Mouse (Mus musculus): ENCODE data around the gene Ablim2.

Ablim2 gene

DNA sequence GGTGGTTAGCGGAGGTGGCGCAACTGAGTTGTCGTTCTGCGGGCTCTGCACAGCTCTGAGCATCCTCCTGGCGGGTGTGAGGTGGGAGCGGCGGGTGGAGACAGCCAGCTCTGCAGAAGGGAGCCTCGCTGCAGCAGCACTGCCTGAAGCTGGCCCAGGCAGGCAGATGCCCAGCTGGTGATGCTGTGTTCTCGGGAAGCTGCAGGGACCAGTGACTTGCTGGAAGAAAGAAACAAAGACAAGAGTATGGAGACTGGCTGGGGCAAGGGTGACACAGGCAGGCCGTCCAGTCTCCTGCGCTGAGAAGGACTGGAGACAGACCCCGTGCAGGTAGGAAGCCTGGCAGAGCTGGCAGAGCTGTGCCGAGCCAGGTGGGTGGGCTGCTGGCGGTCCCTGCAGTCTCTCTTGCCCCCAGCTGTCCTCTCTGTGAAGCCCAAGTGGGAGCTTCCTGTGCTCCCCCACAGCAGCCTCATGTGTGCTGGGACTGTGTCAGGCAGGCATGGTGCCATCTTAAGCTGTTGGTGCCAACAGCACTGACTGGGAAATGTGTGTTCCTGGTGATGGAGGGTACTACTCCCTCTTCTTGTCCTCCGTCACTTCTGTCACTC lies 56.8 kb downstream of the Ablim2 start:
- DNase-seq (ENCODE audit: low spot score in 2 of 2): no peak

DNA sequence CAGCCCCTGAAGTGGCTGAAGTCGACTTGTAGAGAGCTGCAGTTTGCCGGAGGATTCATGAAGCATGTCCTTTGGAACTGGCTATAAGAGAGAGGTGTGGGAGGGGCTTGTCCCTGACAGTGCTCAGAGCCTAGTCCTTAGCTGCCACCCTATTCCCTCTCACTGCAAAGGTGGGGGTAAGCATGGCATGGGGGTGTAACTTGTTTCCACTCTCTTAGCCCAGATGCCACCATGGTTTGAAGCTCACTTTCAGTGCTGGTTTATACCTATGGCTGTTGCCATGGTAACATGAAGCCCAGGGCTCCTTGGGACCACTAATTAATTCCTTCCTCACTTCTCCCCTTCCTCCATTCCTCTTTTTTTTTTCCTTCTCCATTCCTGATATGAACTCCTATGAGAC lies 57.4 kb downstream of the Ablim2 start:
- DNase-seq (ENCODE audit: low spot score in 2 of 2): no peak

DNA sequence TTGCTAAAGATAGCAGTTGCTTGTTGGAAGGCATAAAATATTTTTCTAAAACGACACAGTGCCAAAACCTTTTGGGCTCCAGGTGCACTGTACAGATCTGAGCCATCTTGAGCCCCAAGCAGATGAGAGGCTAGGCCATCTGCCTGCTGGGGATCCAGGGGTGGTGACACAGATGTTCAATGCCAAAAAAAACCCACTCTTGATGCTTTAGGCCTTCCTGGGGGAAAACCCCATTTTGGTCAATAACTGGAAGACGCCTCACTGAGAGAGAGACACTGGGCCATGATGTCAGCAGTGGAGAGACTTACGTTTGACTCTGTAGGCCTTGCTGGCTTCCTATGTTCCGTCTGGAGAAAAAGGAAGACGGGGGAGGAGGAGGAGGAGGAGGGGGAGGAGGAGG lies 59.6 kb downstream of the Ablim2 start:
- no peak for DNase-seq (ENCODE audit: low spot score in 2 of 2)

DNA sequence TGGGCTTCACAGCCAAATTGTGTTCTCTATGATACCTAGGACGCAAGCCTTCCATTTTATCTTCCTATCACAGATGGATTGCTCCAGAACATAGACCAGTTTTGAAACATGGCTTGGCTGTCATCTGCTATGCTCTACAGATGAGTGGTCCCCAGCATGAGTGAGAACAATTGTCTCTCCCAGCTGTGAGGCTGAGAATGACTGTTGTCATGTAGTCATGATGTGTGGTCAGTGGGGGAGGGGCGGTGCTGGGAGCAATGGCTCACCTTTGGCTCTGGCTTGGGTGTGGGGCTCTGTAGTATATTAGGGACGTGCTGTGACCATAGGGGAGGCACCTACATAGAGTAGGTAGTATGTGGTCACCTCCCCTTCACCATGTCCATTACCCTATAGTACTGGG lies 60.2 kb downstream of the Ablim2 start:
- DNase-seq (ENCODE audit: low spot score in 2 of 2): no peak

DNA sequence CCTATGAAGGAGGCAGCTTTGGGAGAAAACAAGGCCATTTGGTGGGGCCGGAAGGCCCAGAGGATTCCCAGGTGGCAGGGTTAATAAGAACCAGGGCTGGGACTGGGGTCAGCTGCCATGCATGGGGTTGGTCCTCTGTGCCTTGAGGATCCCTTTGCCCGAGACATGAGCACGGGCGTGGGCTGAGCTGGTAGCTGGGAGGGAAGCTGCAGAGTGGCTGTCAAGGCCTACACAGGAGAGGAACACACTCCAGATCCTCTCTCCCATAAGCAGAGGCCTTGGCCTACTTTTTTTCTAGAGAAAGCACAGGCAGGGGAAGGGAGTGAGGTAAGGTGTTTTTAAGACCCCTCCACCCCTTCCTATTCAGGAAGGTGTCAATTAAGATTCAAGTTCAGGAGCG lies 65.0 kb downstream of the Ablim2 start:
- DNase-seq (ENCODE audit: low spot score in 2 of 2): no peak

DNA sequence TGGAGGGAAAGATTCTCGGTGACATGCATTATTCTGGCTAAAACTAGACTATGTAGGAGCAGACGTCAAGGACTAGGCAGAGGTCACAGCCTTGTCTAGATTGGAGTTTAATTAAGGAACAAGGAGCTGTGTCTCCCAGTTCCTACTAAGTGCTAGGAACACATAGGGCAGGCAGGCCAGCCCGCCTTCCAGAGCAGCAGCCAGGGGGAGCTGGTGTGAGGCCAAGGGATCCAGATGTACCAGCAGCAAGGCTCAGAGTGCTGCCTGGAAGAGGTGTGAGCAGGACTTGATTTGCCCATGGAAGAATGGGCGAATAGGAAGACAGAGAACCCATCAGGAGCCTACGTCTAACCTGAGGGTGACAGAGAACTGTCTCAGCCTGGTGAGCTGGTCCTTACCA lies 68.8 kb downstream of the Ablim2 start:
- DNase-seq (ENCODE audit: low spot score in 2 of 2): no peak

DNA sequence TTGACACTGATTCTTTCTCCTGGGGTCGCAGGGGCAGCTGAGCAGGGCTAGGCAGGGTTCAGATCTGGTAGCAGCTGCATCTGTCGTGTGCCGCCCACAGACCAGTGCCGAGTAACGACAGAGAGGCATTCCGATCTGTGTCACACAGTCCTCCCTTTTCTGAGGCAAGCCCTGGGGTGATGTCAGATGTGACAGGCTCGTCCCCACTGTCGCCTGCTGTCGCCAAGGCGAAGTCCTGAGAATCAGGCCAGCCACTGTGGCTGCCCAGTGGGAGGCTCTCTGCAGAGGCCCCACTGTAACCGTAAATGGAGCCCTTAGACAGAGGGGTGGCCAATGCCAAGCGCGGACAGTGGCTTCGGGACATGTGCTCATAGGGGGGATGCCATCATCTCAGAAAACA lies 69.4 kb downstream of the Ablim2 start:
- no peak for DNase-seq (ENCODE audit: low spot score in 2 of 2)

DNA sequence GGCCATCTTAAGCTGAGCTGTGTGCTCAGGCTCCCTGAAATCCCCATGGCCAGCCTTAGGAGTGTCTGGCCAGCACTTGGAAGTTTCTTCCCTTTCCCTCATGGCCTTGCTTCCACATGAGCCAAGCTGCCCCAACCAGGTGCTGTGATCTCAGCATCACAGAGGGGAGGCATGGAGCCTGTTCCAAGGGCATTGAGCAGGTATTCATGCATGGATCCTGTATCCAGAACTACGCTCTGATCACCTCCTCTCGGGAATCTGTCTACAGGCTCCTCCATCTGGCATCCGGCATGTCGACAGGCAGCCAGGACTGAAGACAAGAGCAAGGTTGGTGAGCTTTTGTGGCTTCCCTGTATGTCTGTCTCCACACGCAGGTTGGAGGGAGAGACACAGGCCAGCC lies 70.2 kb downstream of the Ablim2 start:
- DNase-seq (ENCODE audit: low spot score in 2 of 2): no peak

DNA sequence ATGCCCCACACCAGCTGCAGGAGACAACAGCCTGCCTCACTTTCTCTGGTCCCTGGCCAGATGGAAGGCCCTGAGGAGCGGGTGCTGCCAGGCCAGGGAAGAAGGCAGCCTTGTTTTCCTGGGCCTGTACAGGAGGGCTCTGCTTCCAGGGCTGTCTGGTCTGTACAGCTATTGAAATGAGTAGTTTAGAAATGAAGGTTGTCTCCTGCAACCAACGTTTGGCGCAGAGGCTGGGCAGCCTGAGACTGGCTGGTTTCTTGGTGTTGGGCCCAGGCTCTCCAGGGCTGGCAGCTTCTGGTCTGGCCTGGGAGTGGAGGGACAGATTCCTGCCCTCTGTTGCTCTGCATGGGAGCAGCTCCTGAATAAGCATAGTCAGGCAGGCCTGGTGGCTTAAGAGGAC lies 72.4 kb downstream of the Ablim2 start:
- DNase-seq (ENCODE audit: low spot score in 2 of 2): no peak

DNA sequence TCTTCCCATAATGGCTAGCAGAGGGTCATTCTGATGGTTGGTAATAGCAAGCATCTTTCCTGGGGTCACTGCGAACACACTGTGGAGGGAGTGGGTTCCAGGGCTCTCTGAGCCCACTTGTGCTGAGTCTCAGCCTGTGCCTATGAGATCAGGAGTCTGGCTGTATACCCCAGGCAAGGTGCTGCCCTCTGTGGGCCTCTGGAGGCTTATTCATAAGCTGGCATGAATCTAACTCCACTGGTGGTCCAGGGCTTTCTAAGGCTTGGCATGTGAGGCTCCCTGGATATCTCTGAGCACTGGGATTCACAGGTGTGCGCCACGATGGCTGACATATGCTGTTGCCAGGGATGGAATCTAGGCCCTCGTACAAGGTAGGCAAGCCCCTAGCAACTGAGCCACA lies 76.2 kb downstream of the Ablim2 start:
- no peak for DNase-seq (ENCODE audit: low spot score in 2 of 2)

DNA sequence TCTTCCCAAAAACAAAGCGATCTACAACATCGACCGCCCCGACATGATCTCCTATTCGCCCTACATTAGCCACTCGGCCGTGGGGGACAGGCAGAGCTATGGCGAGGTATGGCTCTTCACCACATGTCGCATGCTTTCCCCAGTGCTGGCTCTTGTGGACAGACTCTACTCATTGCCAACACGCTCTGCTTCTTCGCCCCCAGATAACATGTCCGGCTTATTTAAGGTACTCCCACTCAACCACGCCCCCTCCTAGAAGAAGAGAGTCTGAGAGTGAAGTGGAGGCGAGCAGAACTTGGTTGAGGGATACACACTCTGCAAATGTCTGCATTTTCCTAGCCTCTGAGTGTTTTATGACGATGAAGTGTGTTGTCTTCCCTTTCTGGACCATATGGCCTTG lies 79.3 kb downstream of the Ablim2 start:
- no peak for DNase-seq (ENCODE audit: low spot score in 2 of 2)

DNA sequence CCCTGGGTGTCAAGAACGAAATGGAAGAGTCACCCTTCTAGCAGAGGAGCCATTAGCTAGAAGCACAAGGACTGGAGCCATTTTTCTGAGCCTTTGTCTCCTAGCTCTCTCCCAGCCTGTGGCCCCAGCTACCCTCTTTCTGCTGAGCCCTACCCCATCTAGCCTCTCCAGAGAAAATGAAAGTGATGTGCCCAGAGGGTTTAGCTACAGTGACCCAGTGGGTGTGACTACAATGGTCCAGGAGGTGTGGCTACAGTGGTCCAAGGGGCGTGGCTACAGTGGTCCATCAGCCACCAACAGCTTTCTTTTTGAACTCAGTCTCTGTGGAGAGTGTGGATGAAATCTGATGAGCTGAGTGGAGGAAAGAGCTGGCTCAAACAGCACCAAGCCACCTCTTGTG lies 81.6 kb downstream of the Ablim2 start:
- no peak for DNase-seq (ENCODE audit: low spot score in 2 of 2)

DNA sequence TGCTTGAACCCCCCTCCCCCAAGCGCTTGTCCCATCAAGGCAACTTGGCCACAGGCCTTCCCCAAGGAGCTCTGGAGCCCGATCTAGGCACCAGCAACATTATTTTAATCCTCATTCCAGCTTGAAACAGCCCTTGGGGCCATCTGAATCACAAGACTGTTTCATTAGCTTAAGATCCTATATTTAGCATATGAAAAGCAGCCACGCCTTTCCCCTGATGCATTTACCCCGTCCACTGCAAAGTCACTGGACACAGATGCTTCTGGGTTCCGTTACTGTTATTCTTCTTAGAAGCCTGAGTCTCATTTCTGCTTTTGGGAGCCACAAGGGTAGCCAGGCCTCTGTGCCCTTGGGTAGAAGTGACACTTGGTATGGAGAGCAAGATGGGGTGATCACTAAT lies 93.8 kb downstream of the Ablim2 start:
- no peak for DNase-seq (ENCODE audit: low spot score in 2 of 2)

DNA sequence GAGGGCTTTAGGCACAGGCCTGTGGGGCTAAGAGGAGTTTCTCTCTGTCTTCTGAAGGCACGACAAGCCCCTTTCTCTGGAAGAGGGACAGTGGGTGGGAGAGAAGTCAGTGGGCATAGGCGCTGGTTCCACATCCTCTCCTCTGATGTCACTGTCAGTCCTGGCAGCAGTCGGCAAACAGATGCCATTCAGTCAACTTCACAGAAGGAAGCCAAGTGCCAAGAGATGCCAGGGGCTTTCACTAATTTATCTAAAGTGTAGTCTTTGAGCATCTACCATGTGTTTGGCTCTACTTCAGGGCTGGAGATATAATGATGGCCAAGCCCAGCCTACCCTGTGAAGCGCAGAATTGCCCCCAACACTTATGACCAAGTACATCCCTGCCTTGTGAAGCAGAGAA lies 95.8 kb downstream of the Ablim2 start:
- no peak for DNase-seq (ENCODE audit: low spot score in 2 of 2)

DNA sequence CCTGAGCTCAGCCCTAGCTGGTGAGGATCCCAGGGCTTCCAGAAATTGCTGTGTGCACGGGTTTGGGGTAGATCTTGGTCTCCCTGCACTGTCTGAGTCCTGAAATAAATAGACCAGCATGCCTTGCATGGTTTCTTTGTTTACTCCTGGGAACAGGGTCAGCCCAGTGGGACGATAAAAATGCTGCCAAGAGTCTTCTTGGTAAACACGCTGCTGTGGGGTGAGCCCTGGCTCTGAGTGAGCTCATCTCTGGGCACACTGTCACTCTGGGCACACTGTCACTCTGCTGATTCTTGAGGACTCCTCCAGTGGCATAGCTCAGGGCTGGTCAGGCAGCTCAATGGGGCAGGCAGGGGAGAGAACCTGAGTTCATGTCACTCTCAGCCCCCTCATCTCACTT lies 98.6 kb downstream of the Ablim2 start:
- no peak for DNase-seq (ENCODE audit: low spot score in 2 of 2)

DNA sequence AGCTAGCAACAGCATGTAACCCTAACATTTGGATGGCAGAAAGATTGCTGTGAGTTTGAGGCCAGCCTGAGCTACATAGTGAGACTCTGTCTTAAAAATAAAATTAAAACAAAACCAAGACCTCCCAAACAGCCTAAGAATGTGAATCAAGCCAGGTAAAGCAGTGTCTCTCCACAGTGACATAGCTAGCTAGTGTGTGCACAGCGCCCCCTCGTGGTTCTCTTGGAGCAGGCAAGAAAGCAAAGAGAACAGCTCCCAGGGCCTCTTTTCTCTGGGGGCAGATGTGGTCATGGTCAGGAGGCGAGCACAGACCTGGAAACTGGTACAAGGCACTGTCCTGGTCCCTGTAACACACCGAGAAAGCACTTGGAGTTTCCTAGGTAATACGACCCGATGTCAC lies 100.4 kb downstream of the Ablim2 start:
- peak; percentile 24 to 33 for DNase-seq (ENCODE audit: low spot score in 2 of 2)

DNA sequence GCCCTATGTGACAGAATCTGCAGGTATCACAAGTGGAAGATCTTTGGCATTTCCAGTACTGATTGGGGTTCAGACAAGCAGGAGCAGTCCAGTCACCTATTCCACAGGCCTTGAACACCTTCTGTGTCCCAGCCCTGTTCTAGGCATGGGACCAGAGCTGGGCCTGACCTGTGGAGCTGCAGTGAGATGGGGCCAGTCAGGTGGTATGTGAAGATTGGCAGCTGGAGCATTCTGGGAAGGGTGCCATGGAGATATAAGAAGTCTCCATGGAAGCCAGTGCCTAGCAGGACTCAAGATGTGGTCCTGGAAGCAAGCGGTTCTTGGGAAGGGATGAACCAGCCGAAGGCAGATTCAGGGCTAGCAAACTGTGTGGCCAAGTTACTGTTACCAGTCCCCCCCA lies 103.8 kb downstream of the Ablim2 start:
- no peak for DNase-seq (ENCODE audit: low spot score in 2 of 2)

DNA sequence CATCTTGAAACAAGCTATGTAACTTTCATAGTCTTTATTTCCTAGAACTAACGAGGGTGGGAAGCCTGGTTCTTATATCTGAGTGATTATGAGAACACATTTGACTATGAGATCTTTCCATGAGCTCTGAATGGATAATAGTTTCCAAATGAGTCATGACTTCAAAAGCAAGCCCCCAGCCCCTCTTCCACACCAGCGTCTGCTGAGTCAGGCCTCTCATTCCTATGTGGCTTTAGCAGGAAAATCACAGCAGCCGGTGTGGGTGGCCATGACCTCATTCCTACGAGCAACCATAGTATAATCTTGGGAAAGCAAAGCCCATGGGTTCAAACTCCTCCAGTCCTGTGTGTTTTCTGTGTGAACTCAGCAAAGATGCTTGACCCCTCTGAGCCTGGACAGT lies 112.3 kb downstream of the Ablim2 start:
- no peak for DNase-seq (ENCODE audit: low spot score in 2 of 2)

DNA sequence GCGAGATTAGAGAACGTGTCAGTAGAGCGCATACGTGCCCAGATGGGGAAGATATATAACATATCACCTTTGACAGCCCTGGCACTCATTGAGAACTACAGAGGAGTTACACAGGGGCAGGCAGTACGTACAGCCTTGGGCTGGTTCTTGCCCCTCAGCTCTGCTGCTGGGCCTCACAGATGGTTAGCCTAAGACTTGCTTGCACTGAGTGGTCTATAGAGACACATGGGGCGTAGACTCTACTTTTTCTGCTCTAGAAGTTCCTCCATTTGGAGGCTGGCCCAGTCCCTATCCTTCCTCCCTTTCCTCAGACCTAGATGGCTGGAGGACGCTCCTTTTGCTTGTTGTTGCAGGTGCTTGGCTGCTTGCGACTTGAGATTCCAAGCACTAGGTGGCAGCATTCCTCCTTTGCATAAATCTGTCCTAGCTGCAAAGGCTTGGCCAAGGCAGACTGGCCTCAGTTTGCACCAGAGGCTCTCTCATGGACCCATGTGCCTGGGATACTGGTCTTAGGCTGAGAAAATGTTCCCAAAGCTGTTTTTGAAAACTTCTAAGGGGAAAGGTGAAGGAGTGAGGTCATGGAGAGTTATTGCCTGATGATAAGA lies 112.8 kb downstream of the Ablim2 start:
- DNase-seq (ENCODE audit: low spot score in 2 of 2): peak; percentile 48 to 57

DNA sequence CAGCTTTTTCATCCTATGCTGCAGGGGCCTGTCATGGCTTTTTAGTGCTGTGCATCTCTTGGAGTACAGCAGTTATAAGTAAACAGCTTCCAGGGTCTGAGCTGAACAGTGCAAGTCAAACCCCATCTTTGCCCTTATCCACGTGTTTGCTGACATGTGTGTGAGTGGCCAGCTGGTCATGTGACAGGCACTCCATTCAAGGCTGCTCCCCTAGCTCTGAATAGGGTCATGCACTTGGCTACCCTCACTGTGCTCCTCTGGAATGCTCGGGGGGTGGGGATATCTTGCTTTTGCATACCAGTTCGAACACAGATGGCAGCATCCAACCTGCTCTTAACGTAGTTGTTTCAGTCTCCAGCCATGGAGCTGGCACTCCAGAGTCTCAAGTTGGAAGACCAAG lies 115.7 kb downstream of the Ablim2 start:
- no peak for DNase-seq (ENCODE audit: low spot score in 2 of 2)

DNA sequence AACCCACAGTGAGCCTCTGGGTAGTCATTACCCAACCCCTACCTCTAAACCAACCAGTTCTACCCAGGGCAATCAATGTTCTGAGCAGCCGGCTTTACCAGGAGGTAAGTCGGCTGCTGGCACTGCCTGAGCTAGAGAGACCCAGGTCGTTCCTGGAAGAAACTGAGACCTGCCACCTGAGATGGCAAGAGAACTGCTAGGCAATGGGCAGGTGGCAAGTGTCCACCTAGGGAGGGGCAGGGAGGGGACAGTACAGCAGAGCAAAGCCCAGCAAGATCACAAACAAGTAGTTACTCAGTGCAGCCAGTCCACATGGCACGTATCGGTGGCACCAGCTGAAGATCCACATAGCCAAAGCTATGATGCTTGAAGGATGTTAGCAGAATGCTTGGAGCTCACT lies 118.6 kb downstream of the Ablim2 start:
- DNase-seq (ENCODE audit: low spot score in 2 of 2): no peak

DNA sequence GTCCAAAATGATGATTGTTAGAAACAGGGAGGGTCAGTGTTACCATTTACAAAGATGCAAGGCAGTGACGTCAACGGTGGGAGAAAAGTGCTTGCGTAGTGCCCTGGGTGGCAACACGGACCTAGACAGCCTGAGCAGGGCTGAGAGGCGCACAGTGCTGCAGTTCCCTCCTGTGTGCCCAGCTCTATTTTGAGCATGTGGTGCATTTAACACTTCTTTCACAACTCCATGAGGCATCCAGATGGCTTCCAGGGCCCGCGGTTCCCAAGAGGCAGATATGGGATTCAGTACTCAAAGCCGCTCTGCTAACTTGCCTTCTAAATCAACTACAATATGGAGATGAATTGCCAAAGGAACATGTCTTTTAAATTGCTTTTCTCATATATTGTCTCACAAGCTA lies 121.5 kb downstream of the Ablim2 start:
- no peak for DNase-seq (ENCODE audit: low spot score in 2 of 2)

DNA sequence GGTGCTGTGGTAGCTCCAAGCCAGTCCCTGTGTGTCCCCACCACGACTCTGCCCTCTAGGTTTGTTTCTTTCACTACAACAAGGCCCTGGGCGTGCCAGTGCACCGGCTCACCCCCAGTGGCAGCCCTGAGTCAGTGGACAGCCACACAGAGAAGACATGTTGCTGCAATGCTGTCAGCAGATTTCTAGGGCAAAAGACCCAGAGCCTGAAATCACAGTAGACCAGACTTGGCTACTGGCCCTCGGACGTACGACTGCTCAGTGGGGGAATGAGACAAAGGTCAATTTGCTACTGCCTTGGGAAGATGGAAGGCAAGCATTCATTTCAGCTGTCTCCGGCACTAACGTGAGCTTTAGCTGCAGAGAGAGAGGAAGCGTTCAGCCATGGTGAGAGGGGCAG lies 124.7 kb downstream of the Ablim2 start:
- DNase-seq (ENCODE audit: low spot score in 2 of 2): no peak

DNA sequence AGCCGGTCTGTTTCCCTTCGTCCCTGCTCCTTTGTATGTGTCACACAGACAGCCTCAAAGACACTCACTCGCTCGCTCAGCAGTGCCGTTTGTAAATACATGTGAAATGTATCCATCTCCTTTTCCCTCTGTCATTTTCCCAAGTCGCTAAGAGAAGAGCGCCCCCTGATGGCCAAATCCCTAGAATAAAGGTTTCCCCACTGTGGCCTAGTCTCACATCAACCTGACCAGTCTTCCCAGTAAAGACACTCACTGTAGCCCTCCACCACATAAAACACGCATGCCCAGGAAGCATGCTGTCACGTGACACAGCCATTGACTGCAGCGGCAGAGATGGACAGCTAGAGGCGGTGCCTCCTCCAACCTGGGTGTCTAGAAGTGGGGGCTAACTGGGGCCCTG lies 126.6 kb downstream of the Ablim2 start:
- DNase-seq (ENCODE audit: low spot score in 2 of 2): no peak

Measured in urinary bladder, adult 18-20 months (tissue).